25 mouse cellular contexts compared by ENCODE assay signal in the genomic region with DNA sequence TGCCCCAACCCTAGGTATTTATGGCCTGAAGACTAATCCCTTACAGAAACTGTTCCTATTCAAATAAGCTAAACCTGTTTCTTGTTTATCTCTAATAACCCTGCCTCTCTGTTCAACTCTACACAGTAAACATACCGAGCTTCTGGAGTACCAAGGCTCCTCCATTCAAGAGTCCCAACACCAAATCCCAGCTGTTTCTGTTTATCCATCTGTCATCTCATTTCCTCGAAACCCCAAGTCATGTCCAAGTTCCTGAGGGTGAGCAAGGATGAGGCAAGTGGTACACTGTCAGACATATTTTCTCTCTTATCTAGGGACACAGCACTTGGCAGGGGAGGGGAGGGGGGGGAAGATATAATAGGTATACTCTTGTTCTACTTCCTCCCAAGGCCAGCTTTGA.
DNase-seq lines count a peak whose midpoint lies in the region; ATAC-seq lines count a peak whose summit lies in the region.
"Had no signal": no experiment of that assay in that cellular context is flagged by ENCODE, and none has a peak within 500 bp of the region (broad histone marks: within the 10 kb centered on the region; RNA-seq: fewer than 3 reads in every experiment).

No protein-coding gene starts in this region.

- no peaks in the 10 kb centered on the region for H3K36me3 ChIP-seq in lung, embryonic 16.5 days (ENCODE audit: control insufficient read depth, insufficient read depth, low read length)
- no peaks in the 10 kb centered on the region for H3K36me3 ChIP-seq in intestine, embryonic 16.5 days (ENCODE audit: control insufficient read depth, insufficient read depth, low read length)
- H3K36me3 ChIP-seq: embryonic facial prominence, embryonic 10.5 days; G1E; heart, embryonic 10.5 days; hindbrain, embryonic 12.5 days had no signal

- H3K4me1 ChIP-seq in lung, embryonic 16.5 days (replicated peaks; ENCODE audit: control insufficient read depth, insufficient read depth, low read length) = peaks cover 7% of the 10 kb centered on the region
- 0 out of 2 replicates have a peak, but pooled peaks cover 6% of the 10 kb centered on the region for H3K4me1 ChIP-seq in intestine, embryonic 16.5 days (ENCODE audit: control insufficient read depth, insufficient read depth, low read length)
- H3K4me1 ChIP-seq: embryonic facial prominence, embryonic 10.5 days; forebrain, embryonic 13.5 days; heart, embryonic 10.5 days; hindbrain, embryonic 12.5 days had no signal

- no peak overlapping the region for H3K4me3 ChIP-seq in lung, embryonic 16.5 days (ENCODE audit: low read length)
- H3K4me3 ChIP-seq in intestine, embryonic 16.5 days (ENCODE audit: low read length) = no peak overlapping the region
- H3K4me3 ChIP-seq: embryonic facial prominence, embryonic 10.5 days; forebrain, embryonic 13.5 days; gastrocnemius, adult 2 months; heart, embryonic 10.5 days; hindbrain, embryonic 12.5 days had no signal

- WGBS in lung, embryonic 16.5 days = 20% methylated on average over 2 of the region's 2 CpGs
- WGBS in intestine, embryonic 16.5 days = 35% methylated on average over 2 of the region's 2 CpGs

- no peak overlapping the region for H3K27ac ChIP-seq in lung, embryonic 16.5 days (ENCODE audit: low read length)
- H3K27ac ChIP-seq in intestine, embryonic 16.5 days (ENCODE audit: low read length) = no peak overlapping the region
- H3K27ac ChIP-seq: embryonic facial prominence, embryonic 10.5 days; forebrain, embryonic 13.5 days; gastrocnemius, adult 2 months; heart, embryonic 10.5 days; hindbrain, embryonic 12.5 days had no signal

- H3K27me3 ChIP-seq in lung, embryonic 16.5 days (ENCODE audit: control insufficient read depth, insufficient read depth, low read depth, low read length) = no peaks in the 10 kb centered on the region
- H3K27me3 ChIP-seq in intestine, embryonic 16.5 days (replicated peaks; ENCODE audit: control insufficient read depth, insufficient read depth, low read length) = no peaks in the 10 kb centered on the region
- H3K27me3 ChIP-seq: forebrain, embryonic 13.5 days; hindbrain, embryonic 12.5 days had no signal

- no peaks in the 10 kb centered on the region for H3K9me3 ChIP-seq in lung, embryonic 16.5 days (ENCODE audit: control insufficient read depth, low read length)
- no peaks in the 10 kb centered on the region for H3K9me3 ChIP-seq in intestine, embryonic 16.5 days (ENCODE audit: control insufficient read depth, low read length)
- H3K9me3 ChIP-seq: embryonic facial prominence, embryonic 10.5 days; forebrain, embryonic 13.5 days; heart, embryonic 10.5 days; hindbrain, embryonic 12.5 days had no signal

- peak; percentile 81 for ATAC-seq in lung, embryonic 16.5 days (ENCODE audit: low read depth)
- ATAC-seq in intestine, embryonic 16.5 days = peak; percentile 34
- ATAC-seq: CD4-positive, CD25-positive, alpha-beta regulatory T cell, adult 4 months; forebrain, embryonic 13.5 days; forebrain, postnatal 0 days had no signal

- no peak overlapping the region for H3K4me2 ChIP-seq in lung, embryonic 16.5 days (ENCODE audit: low read depth, low read length)
- H3K4me2 ChIP-seq in intestine, embryonic 16.5 days (ENCODE audit: low read depth, low read length) = no peak overlapping the region
- H3K4me2 ChIP-seq: forebrain, embryonic 13.5 days; hindbrain, embryonic 12.5 days had no signal

- DNase-seq in embryo, embryonic 10.5 days (ENCODE audit: low spot score) = peak; percentile 17
- no peak for DNase-seq in embryo, embryonic 9.5 days (ENCODE audit: extremely low spot score)
- no peak for DNase-seq in lung, adult 18-20 months
- DNase-seq in lung, postnatal 14 days = peak; percentile 17
- DNase-seq in natural killer cell, adult 2 months (ENCODE audit: low spot score in 2 of 2) = no peak
- no peak for DNase-seq in right cerebral cortex, adult 2 months (ENCODE audit: low spot score in 2 of 2)
- DNase-seq: adrenal gland, adult 8-10 months; adrenal gland, postnatal 36 days; B cell, adult 2 months; cerebellum, adult 2 months; cerebellum, postnatal 10 days; forebrain, postnatal 0 days; gastrocnemius, adult 2 months; gastrocnemius, postnatal 36 days; heart, adult 18-20 months; heart, postnatal 10 days; heart, postnatal 4 days had no signal

- no peak overlapping the region for H3K9ac ChIP-seq in lung, embryonic 16.5 days (ENCODE audit: low read length)
- H3K9ac ChIP-seq in intestine, embryonic 16.5 days (ENCODE audit: low read depth, low read length) = no peak overlapping the region
- H3K9ac ChIP-seq: forebrain, embryonic 13.5 days; forebrain, postnatal 0 days; hindbrain, embryonic 12.5 days had no signal

Comparison
In these comparisons a context has a peak if more than half of its experiments do, and no peak if none do; other contexts are left out.
1. DNase-seq: peak in embryo, embryonic 10.5 days (single experiment) and lung, postnatal 14 days (single experiment); none in embryo, embryonic 9.5 days (single experiment), lung, adult 18-20 months (0 of 2), natural killer cell, adult 2 months (0 of 2) and right cerebral cortex, adult 2 months (0 of 2).